Mouse (Mus musculus): ENCODE measurements around the gene Cenpp. TPM values are rescaled to one million over a fixed set of nuclear protein-coding genes. Genes with fewer than 3 reads are reported as not detected.
"Not testable (repeated sequence)": the region's sequence is repeated elsewhere in the genome, so short reads cannot be mapped to it uniquely, and the experiment has no call there.

The Cenpp gene
- polyA plus RNA-seq, 1 experiment from 2014 or later: 31.9 TPM

GRCm38 (mm10) chr13:49643669-49644362, 8.8 kb downstream of the Cenpp start:
- no peak for DNase-seq (ENCODE audit: low spot score)
- Histone ChIP-seq H3K27ac (no peak overlapping the region), H3K27me3 (ENCODE audit: insufficient read depth, poor library complexity, severe bottlenecking) (no peaks in the 10 kb centered on the region), H3K9me3 (no peaks in the 10 kb centered on the region), H3K4me1 (replicated peaks) (no peaks in the 10 kb centered on the region), H3K4me3 (no peak overlapping the region), H3K36me3 (peaks cover 6% of the 10 kb centered on the region; the same call in 1 of the 2 replicates)

GRCm38 (mm10) chr13:49642650-49643049, 9.9 kb downstream of the Cenpp start:
- no peak for DNase-seq (ENCODE audit: low spot score)
- Histone ChIP-seq H3K27me3 (ENCODE audit: insufficient read depth, poor library complexity, severe bottlenecking) (no peaks in the 10 kb centered on the region), H3K4me1 (replicated peaks) (no peaks in the 10 kb centered on the region), H3K9me3 (no peaks in the 10 kb centered on the region), H3K27ac (no peak overlapping the region), H3K36me3 (peaks cover 6% of the 10 kb centered on the region; the same call in 1 of the 2 replicates), H3K4me3 (no peak overlapping the region)
- 84% methylated on average over 6 of the region's 6 CpGs for WGBS

- DNase-seq (ENCODE audit: low spot score): no peak
- Histone ChIP-seq H3K4me3 (no peak overlapping the region), H3K27me3 (ENCODE audit: insufficient read depth, poor library complexity, severe bottlenecking) (no peaks in the 10 kb centered on the region), H3K4me1 (replicated peaks) (no peaks in the 10 kb centered on the region), H3K9me3 (no peaks in the 10 kb centered on the region), H3K27ac (no peak overlapping the region), H3K36me3 (peaks cover 12% of the 10 kb centered on the region; the same call in 1 of the 2 replicates)
- WGBS: 95% methylated on average over 2 of the region's 2 CpGs
Measured at GRCm38 (mm10) chr13:49639965-49640364, 12.6 kb downstream of the Cenpp start.

- Histone ChIP-seq H3K4me1 (replicated peaks) (no peaks in the 10 kb centered on the region), H3K27ac (no peak overlapping the region), H3K9me3 (no peaks in the 10 kb centered on the region), H3K27me3 (ENCODE audit: insufficient read depth, poor library complexity, severe bottlenecking) (no peaks in the 10 kb centered on the region), H3K36me3 (0 out of 2 replicates have a peak, but pooled peaks cover 2% of the 10 kb centered on the region), H3K4me3 (no peak overlapping the region)
- no peak for DNase-seq (ENCODE audit: low spot score)
- WGBS: 86% methylated on average over 2 of the region's 2 CpGs
Measured at GRCm38 (mm10) chr13:49629076-49629475, 23.5 kb downstream of the Cenpp start.

- H3K27me3 ChIP-seq (ENCODE audit: insufficient read depth, poor library complexity, severe bottlenecking): no peaks in the 10 kb centered on the region
- no peaks in the 10 kb centered on the region for H3K4me1 ChIP-seq (replicated peaks)
- no peak for DNase-seq (ENCODE audit: low spot score)
- 0 out of 2 replicates have a peak, but pooled peaks cover 2% of the 10 kb centered on the region for H3K36me3 ChIP-seq
- no peaks in the 10 kb centered on the region for H3K9me3 ChIP-seq
- H3K27ac ChIP-seq: no peak overlapping the region
- no peak overlapping the region for H3K4me3 ChIP-seq
Measured at GRCm38 (mm10) chr13:49628167-49628566, 24.4 kb downstream of the Cenpp start.

GRCm38 (mm10) chr13:49623216-49623615, 29.4 kb downstream of the Cenpp start:
- H3K9me3 ChIP-seq: no peaks in the 10 kb centered on the region
- H3K4me3 ChIP-seq: no peak overlapping the region
- DNase-seq (ENCODE audit: low spot score): no peak
- H3K4me1 ChIP-seq (replicated peaks): no peaks in the 10 kb centered on the region
- no peaks in the 10 kb centered on the region for H3K36me3 ChIP-seq
- 94% methylated on average over 1 of the region's 1 CpGs for WGBS
- no peak overlapping the region for H3K27ac ChIP-seq
- no peaks in the 10 kb centered on the region for H3K27me3 ChIP-seq (ENCODE audit: insufficient read depth, poor library complexity, severe bottlenecking)

- Histone ChIP-seq H3K4me1 (replicated peaks) (no peaks in the 10 kb centered on the region), H3K27ac (no peak overlapping the region), H3K4me3 (no peak overlapping the region), H3K36me3 (no peaks in the 10 kb centered on the region), H3K27me3 (ENCODE audit: insufficient read depth, poor library complexity, severe bottlenecking) (no peaks in the 10 kb centered on the region), H3K9me3 (no peaks in the 10 kb centered on the region)
- no peak for DNase-seq (ENCODE audit: low spot score)
Measured at GRCm38 (mm10) chr13:49618365-49618764, 34.2 kb downstream of the Cenpp start.

GRCm38 (mm10) chr13:49617021-49617420, 35.6 kb downstream of the Cenpp start:
- H3K36me3 ChIP-seq: no peaks in the 10 kb centered on the region
- H3K4me3 ChIP-seq: no peak overlapping the region
- no peak overlapping the region for H3K27ac ChIP-seq
- H3K4me1 ChIP-seq (replicated peaks): no peaks in the 10 kb centered on the region
- no peaks in the 10 kb centered on the region for H3K27me3 ChIP-seq (ENCODE audit: insufficient read depth, poor library complexity, severe bottlenecking)
- DNase-seq (ENCODE audit: low spot score): no peak
- H3K9me3 ChIP-seq: no peaks in the 10 kb centered on the region
- WGBS: 91% methylated on average over 3 of the region's 3 CpGs

GRCm38 (mm10) chr13:49608589-49609322, 43.8 kb downstream of the Cenpp start:
- 84% methylated on average over 4 of the region's 4 CpGs for WGBS
- no peak overlapping the region for H3K27ac ChIP-seq
- H3K9me3 ChIP-seq: no peaks in the 10 kb centered on the region
- no peak for DNase-seq (ENCODE audit: low spot score)
- no peak overlapping the region for H3K4me3 ChIP-seq
- H3K27me3 ChIP-seq (ENCODE audit: insufficient read depth, poor library complexity, severe bottlenecking): no peaks in the 10 kb centered on the region
- no peaks in the 10 kb centered on the region for H3K36me3 ChIP-seq
- no peaks in the 10 kb centered on the region for H3K4me1 ChIP-seq (replicated peaks)

GRCm38 (mm10) chr13:49607714-49608113, 44.9 kb downstream of the Cenpp start, which contains the start of gene Ogn:
Ogn (plus strand) TSS chr13:49608046.
- H3K27me3 ChIP-seq (ENCODE audit: insufficient read depth, poor library complexity, severe bottlenecking): no peaks in the 10 kb centered on the region
- no peak within 1 kb of the TSS for H3K27ac ChIP-seq
- DNase-seq (ENCODE audit: low spot score): no peak
- H3K36me3 ChIP-seq: no peaks in the 10 kb centered on the region
- no peaks in the 10 kb centered on the region for H3K4me1 ChIP-seq (replicated peaks)
- no peak within 1 kb of the TSS for H3K4me3 ChIP-seq
- no peaks in the 10 kb centered on the region for H3K9me3 ChIP-seq
- WGBS: 77% methylated on average over 4 of the region's 4 CpGs

GRCm38 (mm10) chr13:49603603-49604002, 49.0 kb downstream of the Cenpp start:
- no peaks in the 10 kb centered on the region for H3K27me3 ChIP-seq (ENCODE audit: insufficient read depth, poor library complexity, severe bottlenecking)

GRCm38 (mm10) chr13:49602541-49602940, 50.0 kb downstream of the Cenpp start:
- not testable (repeated sequence) for DNase-seq (ENCODE audit: low spot score); H3K36me3 ChIP-seq; H3K4me1 ChIP-seq (replicated peaks); H3K27me3 ChIP-seq (ENCODE audit: insufficient read depth, poor library complexity, severe bottlenecking); H3K9me3 ChIP-seq; H3K27ac ChIP-seq; H3K4me3 ChIP-seq
- 75% methylated on average over 2 of the region's 2 CpGs for WGBS

More at GRCm38 (mm10) chr13:49603603-49604002, 49.0 kb downstream of the Cenpp start:
- H3K4me3 ChIP-seq: no peak overlapping the region
- DNase-seq (ENCODE audit: low spot score): no peak
- H3K9me3 ChIP-seq: no peaks in the 10 kb centered on the region
- H3K4me1 ChIP-seq (replicated peaks): no peaks in the 10 kb centered on the region
- no peak overlapping the region for H3K27ac ChIP-seq
- no peaks in the 10 kb centered on the region for H3K36me3 ChIP-seq

- 93% methylated on average over 6 of the region's 6 CpGs for WGBS
- H3K9me3 ChIP-seq: no peaks in the 10 kb centered on the region
Measured at GRCm38 (mm10) chr13:49586062-49586461, 66.5 kb downstream of the Cenpp start.

More at GRCm38 (mm10) chr13:49586062-49586461, 66.5 kb downstream of the Cenpp start:
- no peaks in the 10 kb centered on the region for H3K36me3 ChIP-seq
- DNase-seq (ENCODE audit: low spot score): no peak
- no peaks in the 10 kb centered on the region for H3K27me3 ChIP-seq (ENCODE audit: insufficient read depth, poor library complexity, severe bottlenecking)
- no peaks in the 10 kb centered on the region for H3K4me1 ChIP-seq (replicated peaks)
- no peak overlapping the region for H3K27ac ChIP-seq
- no peak overlapping the region for H3K4me3 ChIP-seq
